7 mouse cellular contexts compared by ENCODE assay signal in the genomic region with DNA sequence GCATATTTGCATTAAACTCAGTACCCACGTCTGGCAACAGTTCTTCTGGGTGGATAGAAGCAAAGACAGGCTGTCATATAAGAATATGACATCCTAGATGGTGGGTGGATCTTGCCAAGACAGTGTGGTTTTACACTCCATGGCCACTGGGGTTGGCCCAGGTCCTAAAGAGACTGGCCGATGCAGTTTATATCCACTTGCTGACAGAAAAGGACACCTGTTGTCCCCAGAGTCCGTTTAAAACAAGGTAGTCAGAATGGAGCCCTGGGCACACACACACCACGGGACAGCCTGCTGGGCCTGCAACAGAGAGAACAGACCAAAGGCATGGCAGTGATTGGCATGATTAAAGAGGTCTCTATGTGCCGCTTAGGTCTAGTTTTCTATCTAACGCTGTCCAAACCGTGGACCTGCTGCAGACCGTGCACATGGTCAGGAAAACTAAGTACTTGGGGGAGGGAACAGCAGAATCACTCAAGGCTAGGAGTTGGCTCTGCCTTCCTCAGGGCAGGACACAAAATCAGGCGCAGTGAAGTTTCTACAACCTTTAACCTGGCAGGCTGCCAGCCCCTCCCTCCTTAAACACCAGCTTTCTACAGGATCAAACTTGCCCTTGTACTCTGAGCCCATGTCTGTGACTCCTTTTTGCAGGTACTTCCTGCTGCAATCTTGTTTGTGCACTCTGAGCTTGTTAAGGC. TPM values are rescaled to one million over a fixed set of nuclear protein-coding genes. Genes with fewer than 3 reads are reported as not detected.
DNase-seq lines count a peak whose midpoint lies in the region; ATAC-seq and TF ChIP-seq lines count a peak whose summit lies in the region.

No protein-coding gene starts in this region.

- TF ChIP-seq POLR2A in MEL (IDR thresholded peaks at IDR 0.05; ENCODE audit: control insufficient read depth in 1 of 2, insufficient read depth in 1 of 2, low read depth in 1 of 2, low read length in 2 of 2, poor library complexity in 1 of 2) = no peak

- H3K27ac ChIP-seq in MEL (ENCODE audit: control insufficient read depth, low read depth, low read length) = no peak overlapping the region
- H3K27ac ChIP-seq in intestine, embryonic 16.5 days (ENCODE audit: low read length) = peak overlapping the region; percentile 91

- H3K4me1 ChIP-seq in MEL (ENCODE audit: control insufficient read depth in 1 of 2, insufficient read depth in 2 of 2, low read length in 2 of 2) = peaks cover 12 to 23% of the 10 kb centered on the region in 2 experiments
- H3K4me1 ChIP-seq in intestine, embryonic 16.5 days (ENCODE audit: control insufficient read depth, insufficient read depth, low read length) = peaks cover 18% of the 10 kb centered on the region

- H3K36me3 ChIP-seq in MEL (ENCODE audit: control insufficient read depth in 1 of 2, insufficient read depth in 2 of 2, low read length in 2 of 2) = peaks cover 0 to 19% of the 10 kb centered on the region in 2 experiments; a peak in 2 of 4 replicates
- H3K36me3 ChIP-seq in intestine, embryonic 16.5 days (ENCODE audit: control insufficient read depth, insufficient read depth, low read length) = no peaks in the 10 kb centered on the region

- DNase-seq in 3T3-L1 (ENCODE audit: low read depth, low spot score) = peak; percentile 48
- DNase-seq in MEL (ENCODE audit: low read depth, low spot score) = peak; percentile 50
- peak; percentile 28 for DNase-seq in lung, postnatal 14 days
- no peak for DNase-seq in layer of hippocampus, adult 11-12 months (ENCODE audit: low spot score)
- no peak for DNase-seq in cerebellum, adult 9-10 months

- H3K9me3 ChIP-seq in MEL (replicated peaks; ENCODE audit: insufficient read depth, low read length) = no peaks in the 10 kb centered on the region
- H3K9me3 ChIP-seq in intestine, embryonic 16.5 days (ENCODE audit: control insufficient read depth, low read length) = no peaks in the 10 kb centered on the region

- H3K9ac ChIP-seq in MEL (ENCODE audit: control insufficient read depth, low read depth, low read length, poor library complexity, severe bottlenecking) = no peak overlapping the region
- H3K9ac ChIP-seq in intestine, embryonic 16.5 days (ENCODE audit: low read depth, low read length) = peak overlapping the region; percentile 15; the same call in 1 of the 2 replicates

- no peaks in the 10 kb centered on the region for H3K79me2 ChIP-seq in MEL (ENCODE audit: control insufficient read depth, insufficient read depth, low read length, poor library complexity)

- ATAC-seq in intestine, embryonic 16.5 days = peak; percentile 88
- ATAC-seq in CD4-positive, CD25-positive, alpha-beta regulatory T cell, adult 4 months = no peak

- no peak for TF ChIP-seq RAD21 in MEL (IDR thresholded peaks at IDR 0.05; ENCODE audit: low read depth, low read length)

- H3K4me3 ChIP-seq in MEL (ENCODE audit: control insufficient read depth in 1 of 2, insufficient read depth in 1 of 2, low read depth in 2 of 2, low read length in 2 of 2) = no peak overlapping the region
- H3K4me3 ChIP-seq in intestine, embryonic 16.5 days (ENCODE audit: low read length) = peak overlapping the region; percentile 7

- 45% methylated on average over 9 of the region's 9 CpGs for WGBS in intestine, embryonic 16.5 days

- TF ChIP-seq CTCF in MEL (IDR thresholded peaks at IDR 0.05 in 2 of 3, conservative IDR thresholded peaks at IDR 0.05 in 1 of 3; ENCODE audit: control insufficient read depth in 1 of 3, insufficient read depth in 1 of 3, low read depth in 2 of 3, low read length in 3 of 3, poor library complexity in 1 of 3, severe bottlenecking in 1 of 3) = no peak

- H3K4me2 ChIP-seq in intestine, embryonic 16.5 days (ENCODE audit: low read depth, low read length) = peak overlapping the region; percentile 51

- H3K27me3 ChIP-seq in MEL (ENCODE audit: control insufficient read depth in 1 of 2, insufficient read depth in 2 of 2, low read length in 2 of 2) = no peaks in the 10 kb centered on the region
- H3K27me3 ChIP-seq in intestine, embryonic 16.5 days (replicated peaks; ENCODE audit: control insufficient read depth, insufficient read depth, low read length) = no peaks in the 10 kb centered on the region

- TF ChIP-seq EP300 in MEL (IDR thresholded peaks at IDR 0.05; ENCODE audit: low read depth in 1 of 2, low read length in 2 of 2) = no peak

TF ChIP-seq in MEL, 35 proteins besides CTCF, POLR2A, EP300 and RAD21:
- no peak for TF ChIP-seq MYC (IDR thresholded peaks at IDR 0.05; ENCODE audit: low read depth, low read length)
- no peak for TF ChIP-seq JUND (IDR thresholded peaks at IDR 0.05; ENCODE audit: low read depth, low read length)
- no peak for TF ChIP-seq ZC3H11A (IDR thresholded peaks at IDR 0.05; ENCODE audit: low read depth, low read length)
- no peak for TF ChIP-seq TBP (IDR thresholded peaks at IDR 0.05; ENCODE audit: low read depth, low read length)
- no peak for TF ChIP-seq ZKSCAN1 (IDR thresholded peaks at IDR 0.05; ENCODE audit: low read depth, low read length)
- TF ChIP-seq ELF1 (IDR thresholded peaks at IDR 0.05; ENCODE audit: low read depth, low read length) = no peak
- TF ChIP-seq TAL1 (IDR thresholded peaks at IDR 0.05; ENCODE audit: low read length) = no peak
- TF ChIP-seq MYB (IDR thresholded peaks at IDR 0.05; ENCODE audit: low read depth, low read length) = no peak
- TF ChIP-seq HCFC1 (IDR thresholded peaks at IDR 0.05; ENCODE audit: low read depth, low read length) = no peak
- TF ChIP-seq MAX (IDR thresholded peaks at IDR 0.05; ENCODE audit: low read length) = no peak
- no peak for TF ChIP-seq ZNF384 (IDR thresholded peaks at IDR 0.05; ENCODE audit: low read depth, low read length)
- TF ChIP-seq ZMIZ1 (IDR thresholded peaks at IDR 0.05; ENCODE audit: low read depth, low read length) = no peak
- TF ChIP-seq SMC3 (IDR thresholded peaks at IDR 0.05; ENCODE audit: low read depth, low read length) = no peak
- TF ChIP-seq MXI1 (IDR thresholded peaks at IDR 0.05; ENCODE audit: low read depth, low read length) = no peak
- no peak for TF ChIP-seq CHD2 (IDR thresholded peaks at IDR 0.05; ENCODE audit: low read length)
- no peak for TF ChIP-seq NELFE (IDR thresholded peaks at IDR 0.05; ENCODE audit: low read depth, low read length)

RNA-seq across cellular contexts. Expression of a gene that starts 4.3 kb away (rescaled TPM):
- total RNA-seq in MEL (2012; rRNA removed) = 0.31 TPM in 1 of 2 replicates, not detected in the other
- polyA plus RNA-seq in MEL (2012; ENCODE audit: insufficient read depth in 1 of 2, insufficient read length in 2 of 2, low read depth in 1 of 2, low replicate concordance in 2 of 2, missing spikeins in 1 of 2) = under 1 TPM in 1 of 2 experiments, not detected in 1; 0.22 TPM
- polyA plus RNA-seq in intestine, embryonic 16.5 days (2015; fragmentation: Nextera tagmentation; extraction: Ambion mirVana) = 60.9 and 74.5 TPM in 2 replicates
- not detected for polyA plus RNA-seq in CD4-positive, CD25-positive, alpha-beta regulatory T cell, adult 4 months (2017; shearing (Covaris generic))

RNA-seq across cellular contexts. Expression of a gene that starts 32.1 kb away (rescaled TPM):
- total RNA-seq in MEL (2012; rRNA removed) = 1,184 and 1,257 TPM in 2 replicates
- 100 to 1,000 TPM; 396 to 798 TPM for polyA plus RNA-seq in MEL (2012; ENCODE audit: insufficient read depth in 1 of 2, insufficient read length in 2 of 2, low read depth in 1 of 2, low replicate concordance in 2 of 2, missing spikeins in 1 of 2)
- polyA plus RNA-seq in intestine, embryonic 16.5 days (2015; fragmentation: Nextera tagmentation; extraction: Ambion mirVana) = 415 and 467 TPM in 2 replicates
- polyA plus RNA-seq in CD4-positive, CD25-positive, alpha-beta regulatory T cell, adult 4 months (2017; shearing (Covaris generic)) = 100 to 1,000 TPM; 419 to 459 TPM

RNA-seq across cellular contexts. Expression of a gene that starts 32.2 kb away (rescaled TPM):
- 26.2 and 29.2 TPM in 2 replicates for total RNA-seq in MEL (2012; rRNA removed)
- polyA plus RNA-seq in MEL (2012; ENCODE audit: insufficient read depth in 1 of 2, insufficient read length in 2 of 2, low read depth in 1 of 2, low replicate concordance in 2 of 2, missing spikeins in 1 of 2) = 10 to 100 TPM in 1 of 2 experiments, not detected in 1; 21.0 TPM
- 15.7 and 15.8 TPM in 2 replicates for polyA plus RNA-seq in intestine, embryonic 16.5 days (2015; fragmentation: Nextera tagmentation; extraction: Ambion mirVana)
- polyA plus RNA-seq in CD4-positive, CD25-positive, alpha-beta regulatory T cell, adult 4 months (2017; shearing (Covaris generic)) = 10 to 100 TPM; 25.9 to 32.2 TPM

RNA-seq across cellular contexts. Expression of a gene that starts 38.6 kb away (rescaled TPM):
- 37.9 and 42.8 TPM in 2 replicates for total RNA-seq in MEL (2012; rRNA removed)
- polyA plus RNA-seq in MEL (2012; ENCODE audit: insufficient read depth in 1 of 2, insufficient read length in 2 of 2, low read depth in 1 of 2, low replicate concordance in 2 of 2, missing spikeins in 1 of 2) = 100 to 1,000 TPM in 1 of 2 experiments, 10 to 100 TPM in 1; 62.5 to 114 TPM
- polyA plus RNA-seq in intestine, embryonic 16.5 days (2015; fragmentation: Nextera tagmentation; extraction: Ambion mirVana) = 21.7 and 24.6 TPM in 2 replicates
- 10 to 100 TPM; 24.4 to 26.2 TPM for polyA plus RNA-seq in CD4-positive, CD25-positive, alpha-beta regulatory T cell, adult 4 months (2017; shearing (Covaris generic))

Comparison
In these comparisons a context has a peak if more than half of its experiments do, and no peak if none do; other contexts are left out.
1. DNase-seq: peak in 3T3-L1 (single experiment), MEL (single experiment) and lung, postnatal 14 days (single experiment); none in layer of hippocampus, adult 11-12 months (single experiment) and cerebellum, adult 9-10 months (single experiment).
2. RNA of a gene that starts 4.3 kb away (polyA plus RNA-seq): 60.9 to 74.5 TPM in intestine, embryonic 16.5 days; 0.22 TPM in MEL and not detected in CD4-positive, CD25-positive, alpha-beta regulatory T cell, adult 4 months; every median in the first group is over 10 times any median in the second.